Comparison of ENCODE assay signal across 14 mouse cellular contexts in genomic region chr6:99978164-99978746, GRCm38 (mm10).
"Had no signal": no experiment of that assay in that cellular context is flagged by ENCODE, and none has a peak within 500 bp of the region (broad histone marks: within the 10 kb centered on the region; RNA-seq: fewer than 3 reads in every experiment).

No protein-coding gene starts in this region.

- H3K27ac ChIP-seq: kidney, embryonic 15.5 days; left cerebral cortex, adult 2 months; limb, embryonic 15.5 days; neural tube, embryonic 13.5 days; stomach, embryonic 15.5 days had no signal

- H3K27me3 ChIP-seq: kidney, embryonic 15.5 days; stomach, embryonic 15.5 days had no signal

- H3K9ac ChIP-seq: kidney, embryonic 15.5 days; limb, embryonic 15.5 days; neural tube, embryonic 13.5 days; stomach, embryonic 15.5 days had no signal

- H3K9me3 ChIP-seq: kidney, embryonic 15.5 days; limb, embryonic 15.5 days; neural tube, embryonic 13.5 days; stomach, embryonic 15.5 days had no signal

- H3K4me3 ChIP-seq: kidney, embryonic 15.5 days; left cerebral cortex, adult 2 months; limb, embryonic 15.5 days; neural tube, embryonic 13.5 days; stomach, embryonic 15.5 days had no signal

- H3K4me2 ChIP-seq: kidney, embryonic 15.5 days; limb, embryonic 15.5 days; midbrain, embryonic 11.5 days; neural tube, embryonic 13.5 days; stomach, embryonic 15.5 days had no signal

- H3K36me3 ChIP-seq: kidney, embryonic 15.5 days; limb, embryonic 15.5 days; neural tube, embryonic 13.5 days; stomach, embryonic 15.5 days had no signal

- ATAC-seq: midbrain, embryonic 16.5 days had no signal

- DNase-seq: kidney, adult 2 months; kidney, postnatal 14 days; lung, adult 18-20 months; lung, postnatal 4 days; retina, postnatal 1 day; right cerebral cortex, postnatal 4 days; thymus, postnatal 36 days had no signal

- H3K4me1 ChIP-seq: kidney, embryonic 15.5 days; limb, embryonic 15.5 days; stomach, embryonic 15.5 days had no signal
